Mouse (Mus musculus) embryo, embryonic 10 days (tissue): Measurements from ENCODE around the gene Myo6.
"Not testable (repeated sequence)": the region's sequence is repeated elsewhere in the genome, so short reads cannot be mapped to it uniquely, and the experiment has no call there.

Experiments used
- DNase-seq: peaks from one replicate; pipeline ENCODE4 v3.0.0-alpha.2; 2015; ENCODE audit warnings: low spot score

Gene Myo6

GRCm38 (mm10) chr9:80303518-80303917 is 138.7 kb downstream of the Myo6 start:
- peak; percentile 38 for DNase-seq

GRCm38 (mm10) chr9:80306390-80306789 is 141.6 kb downstream of the Myo6 start:
- DNase-seq, result no peak

GRCm38 (mm10) chr9:80306853-80307252 is 142.0 kb downstream of the Myo6 start:
- DNase-seq, result no peak

- DNase-seq, result no peak
These were observed 142.8 kb downstream of the Myo6 start for GRCm38 (mm10) chr9:80307629-80308028.

DNA sequence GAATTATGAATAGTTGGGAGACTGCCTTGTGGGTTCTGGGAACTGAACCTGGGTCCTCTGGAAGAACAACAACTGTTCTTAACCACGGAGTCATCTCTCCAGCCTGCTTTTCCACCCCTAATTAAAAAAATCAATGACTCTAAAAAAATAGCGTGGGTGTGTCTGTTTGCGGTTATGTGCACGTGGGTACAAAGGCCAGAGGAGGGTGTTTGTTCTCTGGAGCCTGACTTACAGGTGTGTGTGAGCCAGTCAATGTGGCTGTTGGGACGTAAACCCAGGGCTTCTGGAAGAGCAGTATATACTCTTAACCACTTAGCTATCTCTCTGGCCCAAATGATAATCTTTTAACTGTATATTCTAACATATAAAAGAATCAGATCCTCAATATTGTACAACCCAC is 148.8 kb downstream of the Myo6 start:
- DNase-seq, result no peak

GRCm38 (mm10) chr9:80315922-80316321 is 151.1 kb downstream of the Myo6 start:
- DNase-seq, result no peak

DNA sequence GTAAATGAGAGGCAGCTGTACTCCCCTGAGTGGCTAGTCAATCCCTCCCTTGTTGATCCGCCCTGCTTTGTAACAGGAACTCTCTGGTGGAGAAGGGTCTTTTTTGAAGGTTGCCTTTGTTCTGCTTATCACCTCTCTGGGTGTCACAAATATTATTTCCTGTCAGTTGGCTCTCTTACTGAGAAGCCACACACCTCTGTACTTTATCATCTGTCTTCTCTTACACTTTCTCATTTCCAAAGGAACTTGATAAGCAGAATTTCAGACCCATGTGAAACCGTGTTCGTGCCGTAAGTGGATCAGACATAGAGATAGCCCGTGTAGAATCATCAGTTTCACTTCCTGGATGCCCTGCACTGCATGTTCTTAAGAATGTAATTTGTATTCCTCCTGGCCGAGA is 153.2 kb downstream of the Myo6 start:
- DNase-seq, result no peak

- not testable (repeated sequence) for DNase-seq
These were observed 156.4 kb downstream of the Myo6 start for GRCm38 (mm10) chr9:80321051-80321887.

DNA sequence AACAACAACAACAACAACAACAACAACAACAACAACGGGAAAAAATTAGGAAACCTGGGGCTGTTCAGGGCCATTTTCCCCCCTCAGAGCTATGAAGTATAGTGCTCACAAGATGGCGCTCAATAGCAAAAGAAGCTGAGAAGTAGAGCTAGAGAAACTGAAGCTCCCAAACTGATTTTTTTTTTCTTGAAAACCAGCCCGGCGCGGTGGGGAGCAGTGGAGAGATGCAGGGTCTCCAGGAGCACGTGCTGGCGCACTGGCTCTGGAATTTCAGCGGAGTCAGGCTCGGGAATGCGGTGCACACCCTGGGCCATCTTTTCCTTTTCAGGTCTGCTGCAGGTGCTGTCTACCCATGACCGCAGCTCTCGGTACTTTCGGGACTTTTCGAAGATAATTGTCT is 167.3 kb downstream of the Myo6 start:
- DNase-seq, result peak; percentile 78

DNA sequence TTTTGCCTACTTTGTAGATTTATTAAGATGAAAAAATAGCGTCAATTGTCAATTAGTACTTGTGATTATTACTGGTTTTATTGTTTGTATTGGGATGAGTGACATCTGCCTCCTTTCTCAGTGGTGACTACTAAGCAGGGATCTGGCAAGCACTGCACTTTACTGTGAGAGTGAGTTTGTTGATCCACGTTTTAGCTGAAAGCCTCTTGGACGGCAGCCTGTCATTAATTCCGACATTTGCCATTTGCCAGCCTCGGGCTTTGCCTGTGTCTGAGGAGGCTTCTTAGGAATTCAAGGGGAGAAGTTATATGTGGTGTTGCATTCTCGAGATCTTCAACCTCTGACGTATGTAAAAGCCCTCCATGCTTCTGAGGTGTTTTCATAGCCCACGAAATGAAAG is 168.6 kb downstream of the Myo6 start:
- no peak for DNase-seq

DNA sequence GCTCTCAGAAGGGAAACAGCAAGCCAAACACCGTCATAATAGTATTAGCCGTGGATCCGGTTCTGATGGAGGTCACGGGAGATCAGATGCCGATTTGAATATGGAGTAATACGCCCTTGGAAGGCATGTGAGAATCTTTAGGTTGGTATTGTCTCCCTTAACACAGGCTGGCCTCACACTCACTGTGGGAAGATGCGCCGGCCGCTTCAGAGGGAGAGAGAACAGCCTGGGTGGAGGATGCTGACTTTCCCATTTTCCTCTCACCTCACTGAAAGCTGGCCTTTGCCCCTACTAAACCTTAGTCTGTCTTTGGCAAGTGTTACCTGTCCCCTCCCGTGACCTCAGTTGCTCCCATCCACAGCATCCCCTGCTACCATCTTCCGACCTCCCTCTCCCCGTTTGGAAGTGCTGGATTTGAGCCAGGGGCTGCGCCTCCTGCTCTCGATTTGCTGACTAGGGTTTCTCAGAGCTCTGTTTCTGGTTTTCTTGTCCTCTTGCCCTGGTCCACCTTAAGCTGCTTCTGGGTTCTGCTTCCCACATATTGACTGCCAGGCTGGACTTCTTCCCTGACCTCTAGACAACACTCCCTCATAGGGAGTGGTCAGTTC is 169.3 kb downstream of the Myo6 start:
- DNase-seq, result no peak

DNA sequence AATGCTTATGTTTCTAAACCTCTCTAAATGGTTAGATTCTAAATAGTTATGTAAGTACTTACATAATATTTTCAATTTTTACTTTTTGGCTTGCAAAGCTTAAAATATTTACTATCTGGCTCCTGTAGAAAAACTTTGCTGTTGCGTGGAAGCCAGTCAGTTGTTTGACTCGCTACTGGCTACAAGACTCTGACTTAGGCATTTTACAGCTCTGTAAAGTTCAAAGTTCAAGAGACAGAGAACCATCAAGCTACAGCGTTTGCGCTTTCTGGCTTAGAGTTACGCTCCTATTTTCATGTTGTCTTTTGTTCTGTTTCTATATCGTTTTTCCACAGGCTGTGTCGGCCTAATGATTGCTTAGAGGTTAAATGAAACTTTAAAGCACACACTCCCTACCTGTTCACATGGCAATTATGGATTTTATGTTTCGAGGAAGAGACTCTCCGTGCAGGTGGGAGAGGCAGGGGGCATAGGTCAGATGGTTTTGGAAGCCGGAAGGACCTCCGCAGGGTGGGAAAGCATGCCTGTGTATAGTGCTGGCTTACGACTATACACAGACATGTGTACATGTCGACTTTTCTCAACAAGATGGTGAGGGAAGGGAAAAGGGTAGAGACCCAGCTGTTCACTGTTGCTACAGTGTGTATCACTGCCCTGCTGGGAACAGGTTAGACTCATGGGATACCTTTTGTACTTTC is 171.0 kb downstream of the Myo6 start:
- no peak for DNase-seq

DNA sequence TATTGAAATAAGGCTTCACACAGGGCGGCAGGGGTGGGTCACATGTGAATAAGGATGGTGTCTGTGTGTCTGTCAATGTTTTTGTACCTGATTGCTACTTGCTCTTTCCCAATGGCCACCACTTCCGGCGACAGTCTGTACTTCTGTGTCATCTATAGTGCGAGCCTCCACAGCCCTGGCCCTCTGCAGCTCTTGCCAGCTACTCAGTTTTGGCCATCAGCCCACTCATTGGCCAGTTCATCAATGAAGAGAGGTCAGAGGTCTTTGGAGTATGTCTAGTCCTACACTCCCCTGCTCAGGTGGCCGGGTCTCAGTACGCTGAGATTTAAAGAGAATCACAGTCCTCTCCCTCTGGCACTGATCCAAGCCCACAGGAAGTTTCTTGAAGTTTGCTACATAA is 173.2 kb downstream of the Myo6 start:
- DNase-seq, result no peak

DNA sequence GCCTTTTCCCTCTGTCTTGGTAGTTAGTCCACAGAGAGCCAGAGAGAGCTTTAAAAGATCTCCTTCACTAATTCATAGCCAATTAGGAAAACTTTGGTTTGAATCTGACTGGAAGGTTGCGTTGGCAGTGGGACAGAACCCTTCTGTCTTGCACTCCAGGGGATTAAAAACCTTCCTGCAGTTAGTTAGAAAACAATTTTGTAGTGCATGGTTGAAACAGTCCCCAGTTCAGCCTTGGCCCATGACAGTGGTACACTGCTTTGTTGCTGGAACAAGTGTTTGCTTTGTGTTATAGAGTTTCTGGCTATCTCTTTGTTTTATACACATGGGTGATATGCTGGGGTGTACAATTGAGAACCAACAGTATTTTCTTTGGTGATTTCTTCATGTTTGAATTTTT is 176.1 kb downstream of the Myo6 start:
- DNase-seq, result no peak

DNA sequence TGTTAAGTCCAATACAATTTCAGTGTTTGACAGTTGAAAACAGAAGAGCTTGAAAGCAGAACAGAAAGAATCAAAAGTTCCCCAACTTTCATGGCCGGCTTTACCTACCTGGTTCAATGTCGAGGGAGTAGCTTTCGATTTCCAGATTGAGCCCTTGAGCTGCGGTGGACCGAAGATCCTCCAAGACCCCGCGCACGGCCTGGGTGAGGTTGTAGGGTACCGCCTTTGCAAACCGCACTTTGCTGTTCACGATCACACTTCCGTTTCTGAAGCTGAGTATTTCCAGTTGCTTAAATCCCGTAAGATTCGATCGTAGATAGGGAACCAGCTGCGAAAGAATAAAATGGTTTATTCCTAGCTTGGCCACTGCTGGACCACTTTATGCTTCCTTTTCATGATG is 176.9 kb downstream of the Myo6 start:
- no peak for DNase-seq

GRCm38 (mm10) chr9:80342520-80342919 is 177.7 kb downstream of the Myo6 start:
- DNase-seq, result no peak

GRCm38 (mm10) chr9:80344451-80345000 is 179.7 kb downstream of the Myo6 start:
- DNase-seq, result no peak

DNA sequence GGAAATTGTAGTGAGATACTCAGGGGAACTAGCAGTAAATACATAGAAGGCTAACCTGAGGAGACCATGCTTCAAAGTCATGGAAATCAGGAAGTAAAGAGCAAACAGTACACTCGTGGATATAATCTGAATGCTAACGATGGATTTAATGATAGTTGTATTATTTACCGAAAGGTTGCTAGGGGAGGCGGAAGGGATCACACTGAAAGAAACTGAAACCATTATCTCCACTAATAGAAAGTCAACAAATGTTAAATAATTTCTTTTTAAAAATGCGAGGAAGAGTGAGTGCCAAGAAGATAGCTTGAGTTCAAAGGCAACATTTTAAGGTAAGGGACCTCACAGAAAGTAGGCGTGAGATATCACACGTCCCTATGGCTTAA is 186.5 kb downstream of the Myo6 start:
- no peak for DNase-seq

DNA sequence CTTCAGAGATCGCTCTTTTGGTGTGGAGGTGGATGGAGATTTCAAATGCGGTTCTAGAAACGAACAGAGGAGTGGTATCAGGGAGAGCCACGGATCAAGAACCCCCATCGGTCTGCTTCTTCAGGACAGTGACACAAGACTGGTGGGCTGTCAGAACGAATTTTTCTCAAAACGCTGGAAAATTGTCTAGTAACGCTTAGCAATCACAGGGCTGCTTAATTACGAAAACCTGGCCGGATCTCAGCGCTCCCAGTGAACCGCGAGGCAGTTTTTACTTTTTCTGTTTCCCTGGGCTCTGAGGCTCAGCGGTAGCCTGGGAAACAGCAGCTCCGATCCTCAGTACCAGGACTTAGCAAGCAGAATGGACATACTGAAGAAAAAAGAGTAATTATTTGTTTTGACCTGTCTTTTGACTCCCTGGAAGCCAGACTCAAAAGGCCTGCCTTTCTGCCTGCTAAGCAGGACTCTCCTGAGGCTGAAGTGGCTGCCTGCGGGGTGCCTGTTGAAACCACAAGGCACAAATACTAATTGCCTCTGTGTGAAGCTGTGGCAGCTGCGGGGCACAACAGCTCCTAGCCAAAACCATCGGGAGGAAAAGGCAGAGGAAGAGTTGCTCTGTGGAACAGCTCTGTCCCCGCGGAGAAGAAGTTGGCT is 187.0 kb downstream of the Myo6 start:
- peak; percentile 49 for DNase-seq

GRCm38 (mm10) chr9:80360063-80360462 is 195.2 kb downstream of the Myo6 start:
- no peak for DNase-seq
